Mouse (Mus musculus) cerebral cortex, adult 2 months (tissue): ENCODE measurements around the gene Tomm6.

ENCODE experiments used
- WGBS: fragments of 180-500 bp; shearing (Covaris S2); methylation state at CpG from one replicate; pipeline ENCODE4 v1.1.7; 2018; 5-methylcytosine and 5-hydroxymethylcytosine counted together

Gene Tomm6

GRCm38 (mm10) chr17:47654346-47654745 is 33.8 kb downstream of the Tomm6 start:
- WGBS = 96% methylated on average over 8 of the region's 8 CpGs

GRCm38 (mm10) chr17:47651953-47652352 is 36.2 kb downstream of the Tomm6 start:
- 92% methylated on average over 2 of the region's 2 CpGs for whole genome bisulfite sequencing

DNA sequence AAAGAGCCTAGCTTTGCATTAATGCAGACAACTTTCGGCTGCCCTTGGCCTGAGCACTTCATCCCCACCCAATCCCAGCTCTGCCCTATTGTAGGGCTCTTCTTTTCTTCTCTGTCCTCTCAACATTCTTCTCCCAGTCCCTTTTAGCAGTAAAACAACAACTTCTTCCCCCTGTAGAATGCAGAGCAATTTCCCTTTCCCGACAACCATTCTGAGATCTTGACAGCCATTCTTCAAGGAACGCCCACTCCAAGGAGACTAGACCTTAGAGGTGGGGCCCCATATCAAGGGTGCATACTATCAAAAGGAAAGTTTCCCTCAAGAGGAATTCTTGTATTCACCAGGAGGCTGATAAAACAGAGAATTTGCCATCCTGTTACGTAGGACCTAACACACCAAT is 39.2 kb downstream of the Tomm6 start:
- 70% methylated on average over 4 of the region's 4 CpGs for WGBS

- 85% methylated on average over 1 of the region's 1 CpGs for whole genome bisulfite sequencing
Observed at GRCm38 (mm10) chr17:47646683-47647082, 41.5 kb downstream of the Tomm6 start.

DNA sequence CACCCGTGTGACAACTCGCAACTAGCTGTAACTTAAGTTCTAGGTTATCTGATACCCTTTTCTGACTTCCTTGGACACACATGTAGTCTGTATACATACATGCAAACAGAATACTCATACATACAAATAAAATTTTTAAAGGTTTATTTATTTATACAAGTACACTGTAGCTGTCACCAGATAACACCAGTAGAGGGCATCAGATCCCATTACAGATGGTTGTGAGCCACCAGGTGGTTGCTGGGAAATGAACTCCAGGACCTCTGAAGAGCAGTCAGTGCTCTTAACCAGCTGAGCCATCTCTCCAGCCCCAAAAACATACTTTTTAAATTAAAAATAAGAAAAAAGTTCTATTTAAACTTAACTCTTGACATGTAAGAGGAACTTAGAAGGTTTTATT is 45.2 kb downstream of the Tomm6 start:
- 94% methylated on average over 2 of the region's 2 CpGs for WGBS
